Mouse (Mus musculus) spleen, adult 2 months (tissue): ENCODE results near the gene Casp9. TPM values are rescaled to one million over a fixed set of nuclear protein-coding genes. Genes with fewer than 3 reads are reported as not detected.
A peak's percentile ranks its signal among the peaks of the same experiment; 100 is the strongest.

ENCODE experiments used
- DNase-seq, 2 experiments: peaks; one replicate each; pipeline versions ENCODE4 v3.0.0 to v3.0.0-alpha.2; 2012 to 2021; ENCODE audit warnings: low spot score in 2 of 2, low read depth in 1 of 2
- H3K27ac ChIP-seq: fragments of 200-500 bp; 2 replicates; pipeline ENCODE4 v1.5.1; 2012; ENCODE audit warnings: low read length, inconsistent platforms; ENCODE audit not compliant: insufficient read depth
- H3K27me3 ChIP-seq: fragments of 200-500 bp; 2 replicates; pipeline ENCODE4 v1.6.1; 2012; ENCODE audit warnings: mild to moderate bottlenecking, moderate library complexity, low read length, inconsistent platforms; ENCODE audit not compliant: control insufficient read depth, insufficient read depth
- H3K36me3 ChIP-seq: fragments of 200-500 bp; 2 replicates; pipeline ENCODE4 v1.6.1; 2012; ENCODE audit warnings: mild to moderate bottlenecking, low read length, inconsistent platforms; ENCODE audit not compliant: control insufficient read depth, insufficient read depth
- H3K4me1 ChIP-seq: fragments of 200-500 bp; 2 replicates; pipeline ENCODE4 v1.6.1; 2011; ENCODE audit warnings: inconsistent platforms; ENCODE audit not compliant: control insufficient read depth, insufficient read depth, insufficient read length
- H3K4me3 ChIP-seq: fragments of 200-500 bp; 2 replicates; pipeline ENCODE4 v1.5.1; 2011; ENCODE audit warnings: mild to moderate bottlenecking, inconsistent platforms; ENCODE audit not compliant: insufficient read depth, insufficient read length; ENCODE audit errors: extremely low read depth
- CTCF ChIP-seq: fragments of 200-500 bp; IDR thresholded peaks from 2 replicates; pipeline ENCODE4 v1.5.1; 2011; ENCODE audit warnings: mild to moderate bottlenecking, inconsistent platforms; ENCODE audit not compliant: insufficient read depth, insufficient read length, insufficient replicate concordance; ENCODE audit errors: extremely low read depth
- POLR2A ChIP-seq: fragments of 200-500 bp; IDR thresholded peaks from 2 replicates; pipeline ENCODE4 v1.6.1; 2011; ENCODE audit warnings: low read depth, low read length, inconsistent platforms
- WGBS: fragments of 180-500 bp; shearing (Covaris S2); methylation state at CpG from one replicate; pipeline ENCODE4 v1.1.7; 2018; 5-methylcytosine and 5-hydroxymethylcytosine counted together
- polyA plus RNA-seq: library from polyadenylated mRNA; depleted of rRNA; stranded (reverse); fragments of >200 nt; gene quantifications from 2 replicates; pipeline ENCODE4 v1.2.3, GENCODE M21; 2012

The Casp9 gene
- polyA plus RNA-seq, 1 experiment, result 18.4 TPM

- H3K27ac ChIP-seq, result no peak overlapping the region
- peaks cover 2% of the 10 kb centered on the region for H3K36me3 ChIP-seq
- no peak for DNase-seq
- H3K4me3 ChIP-seq, result no peak overlapping the region
- H3K4me1 ChIP-seq, result no peaks in the 10 kb centered on the region
- TF ChIP-seq POLR2A, result no peak
- no peak for TF ChIP-seq CTCF
- no peaks in the 10 kb centered on the region for H3K27me3 ChIP-seq
- WGBS, result 86% methylated on average over 7 of the region's 7 CpGs
Observed at GRCm38 (mm10) chr4:141791486-141791885, 1.9 kb upstream of the Casp9 start.

DNA sequence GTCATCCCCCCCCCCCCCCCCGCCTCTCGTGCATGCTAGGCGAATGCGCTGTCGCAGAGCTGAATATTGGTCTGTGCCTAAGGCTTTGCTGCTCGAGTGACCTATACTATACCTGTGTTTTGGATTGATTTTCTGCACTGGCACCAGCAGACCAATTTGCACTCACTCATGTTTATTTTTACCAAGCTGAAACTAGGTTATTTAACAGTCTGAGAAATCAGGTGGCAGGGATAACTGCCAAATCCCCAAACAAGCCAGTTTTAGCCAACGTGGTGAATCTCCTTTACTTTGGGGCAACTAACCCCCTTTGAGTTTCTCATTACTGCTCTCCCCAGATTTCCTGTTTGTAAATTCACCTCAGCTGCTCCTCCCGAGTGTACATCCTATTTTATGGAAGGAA, 1.5 kb upstream of the Casp9 start:
- WGBS, result 80% methylated on average over 8 of the region's 8 CpGs
- Histone ChIP-seq H3K27ac (no peak overlapping the region), H3K27me3 (no peaks in the 10 kb centered on the region), H3K4me1 (no peaks in the 10 kb centered on the region), H3K36me3 (peaks cover 5% of the 10 kb centered on the region), H3K4me3 (no peak overlapping the region)
- no peak for DNase-seq
- TF ChIP-seq POLR2A, result no peak
- TF ChIP-seq CTCF, result no peak

DNA sequence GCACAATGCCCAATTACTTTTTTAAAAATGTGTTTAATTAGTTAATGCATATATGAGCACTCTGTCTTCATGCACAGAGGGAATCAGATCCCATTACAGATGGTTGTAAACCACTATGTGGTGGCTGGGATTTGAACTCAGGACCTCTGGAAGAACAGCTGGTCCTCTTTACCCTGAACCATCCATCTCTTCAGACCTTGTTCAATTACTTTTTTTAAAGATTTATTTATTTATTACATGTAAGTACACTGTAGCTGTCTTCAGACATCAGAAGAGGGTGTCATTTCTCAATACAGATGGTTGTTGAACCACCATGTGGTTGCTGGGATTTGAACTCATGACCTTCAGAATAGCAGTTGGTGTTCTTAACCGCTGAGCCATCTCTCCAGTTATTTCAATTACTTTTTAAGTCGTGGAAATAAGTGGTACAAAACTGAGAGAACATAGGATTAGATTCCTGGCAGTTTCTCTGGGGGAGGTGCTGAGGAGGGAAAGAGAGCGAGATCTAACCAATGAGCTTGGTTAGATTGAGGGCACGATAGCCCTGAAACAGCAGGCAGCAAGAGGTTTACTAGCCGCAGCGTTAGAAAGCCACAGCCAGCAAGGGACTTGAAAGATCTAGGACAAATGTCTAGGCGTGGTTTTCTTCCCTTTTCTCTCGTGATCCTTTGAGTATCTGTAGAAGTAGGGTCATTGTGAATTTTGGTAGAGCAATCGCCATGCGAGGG, 694 bp upstream of the Casp9 start:
- Histone ChIP-seq H3K36me3 (peaks cover 9% of the 10 kb centered on the region), H3K4me1 (no peaks in the 10 kb centered on the region), H3K27me3 (no peaks in the 10 kb centered on the region), H3K4me3 (peak overlapping the region; percentile 70), H3K27ac (peak overlapping the region; percentile 84)
- TF ChIP-seq POLR2A (no peak), CTCF (no peak)
- DNase-seq, result no peak
- WGBS, result 8% methylated on average over 10 of the region's 10 CpGs

- TF ChIP-seq CTCF, result no peak
- TF ChIP-seq POLR2A, result no peak
- H3K4me3 ChIP-seq, result peak overlapping the region; percentile 70
- H3K27ac ChIP-seq, result peak overlapping the region; percentile 88
- peaks cover 9% of the 10 kb centered on the region for H3K36me3 ChIP-seq
- no peak for DNase-seq
- H3K4me1 ChIP-seq, result no peaks in the 10 kb centered on the region
- WGBS, result under 1% methylated on average over 5 of the region's 5 CpGs
- no peaks in the 10 kb centered on the region for H3K27me3 ChIP-seq
Observed at GRCm38 (mm10) chr4:141794152-141794535, 732 bp downstream of the Casp9 start.

GRCm38 (mm10) chr4:141796356-141796755, 2.9 kb downstream of the Casp9 start:
- no peaks in the 10 kb centered on the region for H3K27me3 ChIP-seq
- TF ChIP-seq CTCF (no peak), POLR2A (no peak)
- no peak overlapping the region for H3K27ac ChIP-seq
- DNase-seq, result no peak
- no peak overlapping the region for H3K4me3 ChIP-seq
- peaks cover 9% of the 10 kb centered on the region for H3K36me3 ChIP-seq
- WGBS, result 88% methylated on average over 7 of the region's 7 CpGs
- no peaks in the 10 kb centered on the region for H3K4me1 ChIP-seq

- Histone ChIP-seq H3K27me3 (no peaks in the 10 kb centered on the region), H3K27ac (no peak overlapping the region), H3K4me1 (no peaks in the 10 kb centered on the region), H3K36me3 (peaks cover 9% of the 10 kb centered on the region), H3K4me3 (no peak overlapping the region)
- DNase-seq, result no peak
- WGBS, result 95% methylated on average over 4 of the region's 4 CpGs
- no peak for TF ChIP-seq POLR2A
Observed at GRCm38 (mm10) chr4:141796954-141797353, 3.5 kb downstream of the Casp9 start.

DNA sequence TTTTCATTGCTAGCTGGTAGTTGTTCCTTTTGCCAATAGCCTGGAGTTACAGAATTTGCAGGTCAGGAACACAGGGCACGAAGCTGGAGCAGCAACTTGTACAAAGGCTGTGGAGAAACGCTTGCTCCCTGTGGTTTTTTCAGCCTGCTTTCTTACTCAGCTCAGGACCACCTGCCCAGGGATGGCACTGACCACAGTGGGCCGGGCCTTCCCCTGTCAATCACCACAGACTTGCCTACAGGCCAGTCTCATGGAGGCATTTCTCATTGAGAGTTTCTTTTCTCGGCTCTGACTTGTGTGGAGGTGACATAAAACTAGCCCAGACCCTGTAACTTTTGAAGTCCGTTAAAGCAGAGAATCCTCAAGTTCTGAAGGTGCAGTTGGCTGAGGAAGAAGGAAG, 4.1 kb downstream of the Casp9 start:
- Histone ChIP-seq H3K4me1 (no peaks in the 10 kb centered on the region), H3K27ac (no peak overlapping the region), H3K36me3 (peaks cover 9% of the 10 kb centered on the region), H3K27me3 (no peaks in the 10 kb centered on the region), H3K4me3 (no peak overlapping the region)
- DNase-seq, result no peak
- no peak for TF ChIP-seq POLR2A
- 96% methylated on average over 5 of the region's 5 CpGs for WGBS
